Comparison of ENCODE assay signal across 7 mouse cellular contexts in the genomic region with DNA sequence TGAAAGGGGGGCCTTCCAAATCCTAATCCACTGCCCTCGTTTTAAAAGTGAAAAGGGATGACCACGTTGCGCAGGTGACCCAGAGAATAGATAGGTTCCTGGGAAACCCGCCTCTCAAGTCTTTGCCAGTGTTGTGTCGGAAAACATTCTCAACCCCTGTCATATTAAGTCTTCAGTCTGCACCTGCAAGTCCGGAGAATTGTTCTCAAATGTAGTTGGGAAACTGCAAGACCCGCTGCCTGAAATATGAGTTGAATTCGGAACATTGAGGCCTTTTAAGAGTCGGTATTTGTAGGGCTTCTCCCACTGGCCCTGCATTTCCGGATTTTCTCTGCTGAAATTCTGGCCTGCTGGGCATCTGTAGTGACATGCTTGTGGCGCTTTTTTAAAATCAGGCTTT. TPM values are rescaled to one million over a fixed set of nuclear protein-coding genes. Genes with fewer than 3 reads are reported as not detected.
DNase-seq lines count a peak whose midpoint lies in the region; ATAC-seq and TF ChIP-seq lines count a peak whose summit lies in the region.

No protein-coding gene starts in this region.

- no peaks in the 10 kb centered on the region for H3K27me3 ChIP-seq in forebrain, embryonic 14.5 days (replicated peaks; ENCODE audit: control insufficient read depth, insufficient read depth, low read length)

- peak; percentile 43 to 64 for DNase-seq in right cerebral cortex, adult 2 months (ENCODE audit: low spot score in 2 of 2)
- no peak for DNase-seq in right cerebral cortex, postnatal 14 days
- DNase-seq in brain, embryonic 14.5 days (ENCODE audit: low read depth): peak; percentile 57
- DNase-seq in forebrain, embryonic 14.5 days (ENCODE audit: low spot score): peak; percentile 36
- DNase-seq in kidney, postnatal 36 days: peak; percentile 26 to 37
- DNase-seq in lung, postnatal 10 days: peak; percentile 33

- no peak for TF ChIP-seq CTCF in brain, embryonic 14.5 days (IDR thresholded peaks at IDR 0.05; ENCODE audit: borderline replicate concordance, extremely low read depth, insufficient read depth, insufficient read length)

- ATAC-seq in forebrain, embryonic 14.5 days: no peak
- ATAC-seq in megakaryocyte-erythroid progenitor cell, adult 5-6 weeks (replicated peaks; ENCODE audit: low FRiP score, low TSS enrichment, poor library complexity, severe bottlenecking): no peak

- peak overlapping the region; percentile 96 for H3K4me3 ChIP-seq in forebrain, embryonic 14.5 days (ENCODE audit: low read depth, low read length)

- peaks cover 8% of the 10 kb centered on the region for H3K36me3 ChIP-seq in forebrain, embryonic 14.5 days (ENCODE audit: control insufficient read depth, insufficient read depth, low read length)

- H3K9ac ChIP-seq in forebrain, embryonic 14.5 days (ENCODE audit: low read length): peak overlapping the region; percentile 82

- H3K4me2 ChIP-seq in forebrain, embryonic 14.5 days (ENCODE audit: low read length): peak overlapping the region; percentile 70

- 3% methylated on average over 11 of the region's 11 CpGs for WGBS in forebrain, embryonic 14.5 days

- TF ChIP-seq POLR2A in brain, embryonic 14.5 days (IDR thresholded peaks at IDR 0.05; ENCODE audit: borderline replicate concordance, extremely low read depth, insufficient read depth, insufficient read length, poor library complexity, severe bottlenecking): no peak

- peaks cover 10% of the 10 kb centered on the region; the same call in 1 of the 2 replicates for H3K4me1 ChIP-seq in forebrain, embryonic 14.5 days (ENCODE audit: control insufficient read depth, insufficient read depth, low read length)

- H3K9me3 ChIP-seq in forebrain, embryonic 14.5 days (replicated peaks; ENCODE audit: control insufficient read depth, low read length): no peaks in the 10 kb centered on the region

- peak overlapping the region; percentile 95 for H3K27ac ChIP-seq in forebrain, embryonic 14.5 days (ENCODE audit: low read depth, low read length)

RNA-seq across cellular contexts. Expression of a gene that starts 1.0 kb away (rescaled TPM):
- 14.0 and 17.4 TPM in 2 replicates for polyA plus RNA-seq in brain, embryonic 14.5 days (2012; rRNA removed)
- polyA plus RNA-seq in forebrain, embryonic 14.5 days (2014; fragmentation: Nextera tagmentation; extraction: Ambion mirVana): 15.9 and 22.9 TPM in 2 replicates
- total RNA-seq in megakaryocyte-erythroid progenitor cell, adult 5-6 weeks (2014; fragmentation: Nextera tagmentation): 37.0 and 58.2 TPM in 2 replicates
- total RNA-seq in megakaryocyte-erythroid progenitor cell, adult 5-6 weeks (2017): 93.6 and 138 TPM in 2 replicates
